Mouse (Mus musculus): ENCODE measurements at regions not wholly inside any gene's neighbourhood (a gene's known extent, or its start where the extent isn't known, plus 50 kb on each side); places are given as distances from the start of the nearest gene placed in this dataset.

DNA sequence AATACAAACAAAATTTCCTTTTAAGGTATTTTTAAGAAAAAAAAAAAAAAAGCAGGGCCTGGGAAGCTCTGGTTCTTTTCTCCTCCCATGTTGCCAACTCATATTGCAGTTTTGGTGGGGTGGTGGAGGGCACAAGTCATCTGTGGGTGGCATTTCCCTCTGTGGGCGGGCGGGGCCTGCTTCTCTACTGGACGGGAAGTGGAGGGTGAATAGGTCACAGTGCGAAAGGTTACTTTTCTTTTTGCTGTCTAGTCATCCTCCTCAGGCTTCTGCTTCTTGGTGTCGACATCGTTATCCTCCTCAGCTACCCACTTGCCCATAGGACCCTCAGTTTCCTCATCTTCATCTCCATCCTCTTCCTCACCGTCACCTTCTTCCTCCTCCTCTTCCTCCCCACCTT is 55.3 kb upstream of the Plcb1 start:
- DNase-seq (ENCODE audit: low spot score), result no peak

DNA sequence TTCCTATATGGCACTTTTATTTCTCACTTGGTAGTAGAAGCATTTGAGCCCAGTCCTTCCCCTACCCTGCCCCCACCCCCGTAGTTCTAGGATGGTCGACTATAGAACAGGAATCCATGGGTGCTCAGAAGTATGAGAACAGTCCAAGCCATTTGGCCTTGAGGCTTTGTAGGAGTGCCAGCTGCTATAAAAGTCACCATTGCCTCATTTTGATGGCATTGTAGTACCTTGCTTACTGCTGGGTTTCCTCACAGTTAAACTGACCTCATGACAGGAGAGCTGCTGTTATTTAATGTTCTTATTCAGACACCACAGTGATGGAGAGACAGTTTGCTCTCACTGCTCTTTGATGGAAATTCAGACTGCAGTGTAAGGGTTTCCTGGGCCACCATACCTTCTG is 59.2 kb upstream of the Plcb1 start:
- DNase-seq (ENCODE audit: low spot score), result no peak

DNA sequence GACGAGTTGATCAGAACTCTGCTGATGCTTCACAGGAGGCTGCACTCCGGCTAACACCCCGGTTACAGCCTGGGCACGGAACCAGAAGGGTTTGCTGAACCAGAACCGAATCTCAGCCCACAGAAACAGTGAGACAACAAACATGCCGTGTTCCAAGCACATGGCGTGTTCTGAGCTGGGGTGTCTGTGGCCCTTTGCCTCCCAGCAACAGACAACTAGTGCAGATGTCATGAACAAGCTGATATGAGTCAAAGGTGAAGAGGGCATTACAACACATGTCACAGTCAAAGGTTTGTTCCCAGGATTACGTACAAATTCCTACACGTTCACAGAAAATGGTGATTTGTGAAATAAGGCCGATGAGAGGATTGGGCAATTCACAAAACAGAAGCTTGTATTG is 61.8 kb upstream of the Plcb1 start:
- peak; percentile 8 for DNase-seq (ENCODE audit: low spot score)

DNA sequence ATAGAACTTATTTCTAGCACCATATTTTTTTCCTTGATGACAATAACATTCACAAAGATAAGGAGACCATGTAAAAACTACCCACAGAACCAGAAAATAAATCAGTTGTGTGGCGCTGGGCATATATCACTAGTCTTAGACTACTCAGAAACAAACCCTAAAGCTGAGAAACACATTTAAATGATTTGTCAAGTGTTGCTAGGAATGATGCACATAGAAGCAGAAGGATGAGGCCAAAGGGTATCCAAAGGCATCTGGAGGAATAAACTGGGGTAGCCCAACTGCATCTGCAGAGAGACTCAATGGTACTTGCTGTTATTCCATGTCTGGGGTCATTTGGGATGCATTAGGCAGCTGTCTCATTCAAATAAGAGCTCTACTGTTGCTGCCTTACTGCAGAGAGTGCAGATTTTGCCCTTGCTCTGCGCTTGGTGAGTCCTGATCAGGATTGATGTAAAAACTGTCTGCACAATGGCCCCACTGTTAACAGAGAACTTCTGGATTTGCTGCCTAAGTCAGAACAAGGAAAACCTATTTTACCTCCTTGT is 68.0 kb upstream of the Plcb1 start:
- DNase-seq (ENCODE audit: low spot score), result no peak

GRCm38 (mm10) chr2:134716531-134716930 is 69.3 kb upstream of the Plcb1 start:
- DNase-seq (ENCODE audit: low spot score), result no peak

DNA sequence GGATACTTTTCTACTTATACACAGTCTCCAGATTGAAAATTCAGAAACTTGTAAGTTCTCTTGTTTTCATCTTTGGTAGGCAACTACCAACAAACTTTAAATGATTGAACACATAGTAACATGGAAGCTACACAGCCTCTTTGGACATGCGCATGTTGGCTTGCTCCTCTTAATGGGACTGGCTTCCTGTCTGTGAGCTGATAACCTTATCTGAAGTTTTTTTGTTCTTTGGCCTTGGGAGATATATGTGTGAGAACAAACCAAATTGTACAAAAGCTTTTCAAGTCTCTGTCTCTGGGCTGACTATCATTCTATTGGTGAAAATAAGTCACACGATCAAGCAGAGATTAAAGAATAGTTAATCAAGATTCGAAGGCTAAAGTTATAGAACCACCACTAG is 70.1 kb upstream of the Tmx4 start:
- no peak for DNase-seq (ENCODE audit: low spot score)

DNA sequence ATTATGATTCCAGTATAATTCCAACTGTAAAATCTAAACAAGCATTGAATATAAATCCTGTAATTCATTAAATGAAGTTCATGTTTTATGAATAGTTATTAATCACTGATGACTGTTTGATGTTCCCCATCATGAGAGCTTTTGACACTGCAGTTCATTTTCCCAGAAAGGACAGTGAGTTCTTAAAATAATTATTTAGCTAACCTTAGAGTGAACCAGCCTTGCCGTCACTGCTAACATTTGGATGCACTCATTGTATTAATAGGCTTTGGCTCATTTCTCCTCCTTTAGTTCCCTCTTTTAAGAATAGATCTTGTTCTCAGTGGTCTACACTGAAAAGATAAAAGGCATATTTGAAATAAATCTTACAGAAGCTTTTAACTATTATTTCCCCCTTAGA is 64.8 kb upstream of the Tmx4 start:
- no peak for DNase-seq (ENCODE audit: low spot score)

DNA sequence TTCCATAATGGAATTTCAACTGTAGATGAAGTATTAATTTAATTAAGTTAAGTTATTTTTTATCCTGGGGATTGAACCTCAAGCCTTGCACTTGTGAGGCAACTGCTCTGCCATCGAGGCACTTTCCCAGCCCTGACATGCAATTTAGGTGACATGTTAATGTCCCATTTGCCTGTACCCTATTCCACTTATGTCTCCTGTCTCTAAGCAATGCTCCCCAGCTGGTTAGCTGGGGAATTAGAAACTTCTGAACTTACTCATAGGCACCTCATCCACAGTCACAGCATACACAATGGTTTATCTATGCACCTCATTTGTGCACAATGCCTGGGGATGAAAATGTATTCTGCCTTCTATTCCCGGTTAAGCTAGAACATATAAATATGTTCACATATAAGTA is 59.1 kb upstream of the Tmx4 start:
- no peak for DNase-seq (ENCODE audit: low spot score)

- no peak for DNase-seq (ENCODE audit: low spot score)
Measured at GRCm38 (mm10) chr2:134697424-134697823, 53.5 kb upstream of the Tmx4 start.

DNA sequence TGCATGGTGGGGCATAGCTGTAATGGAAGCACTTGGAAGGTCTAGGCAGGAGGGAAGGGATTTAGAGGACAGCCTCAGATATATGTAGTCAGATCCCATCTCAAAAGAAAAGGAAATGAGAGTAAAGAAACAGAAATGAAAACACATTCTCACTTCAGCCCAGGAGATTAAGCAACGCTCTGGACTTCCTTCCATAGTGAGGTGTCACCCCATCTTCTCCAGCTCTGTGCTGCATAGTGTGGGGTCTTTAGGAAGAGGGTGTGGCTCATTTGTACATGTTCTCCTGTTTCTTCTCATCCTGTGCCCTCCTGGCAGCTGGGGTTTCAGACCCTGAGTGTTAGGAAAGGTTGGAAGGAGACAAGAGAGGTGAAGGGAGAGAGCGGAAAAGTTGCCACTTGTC is 52.4 kb upstream of the Tmx4 start:
- DNase-seq (ENCODE audit: low spot score), result no peak

All from urinary bladder, postnatal 14 days (tissue).